Mouse (Mus musculus) forebrain, embryonic 15.5 days (tissue): ENCODE data around the gene Gm10377. TPM values are rescaled to one million over a fixed set of nuclear protein-coding genes. Genes with fewer than 3 reads are reported as not detected.
"Not testable (repeated sequence)": the region's sequence is repeated elsewhere in the genome, so short reads cannot be mapped to it uniquely, and the experiment has no call there.

Experiments
- ATAC-seq: fragments of 200-750 bp; cut with Nextera tagmentation; replicated peaks from 2 replicates; pipeline ENCODE4 v1.8.0; 2017; ENCODE audit warnings: mild to moderate bottlenecking, moderate TSS enrichment, moderate library complexity
- H3K27ac ChIP-seq: fragments of 300-500 bp; sonication (generic); replicated peaks from 2 replicates; pipeline ENCODE4 v1.5.1; 2015; ENCODE audit warnings: mild to moderate bottlenecking, inconsistent platforms
- H3K27me3 ChIP-seq: fragments of 300-500 bp; sonication (generic); 2 replicates; pipeline ENCODE4 v1.6.1; 2015; ENCODE audit warnings: inconsistent platforms
- H3K36me3 ChIP-seq: fragments of 300-500 bp; sonication (generic); 2 replicates; pipeline ENCODE4 v1.6.1; 2015; ENCODE audit warnings: mild to moderate bottlenecking, inconsistent platforms
- H3K4me1 ChIP-seq: fragments of 300-500 bp; sonication (generic); 2 replicates; pipeline ENCODE4 v1.6.1; 2015; ENCODE audit warnings: inconsistent platforms
- H3K4me2 ChIP-seq: fragments of 300-500 bp; sonication (generic); replicated peaks from 2 replicates; pipeline ENCODE4 v1.6.1; 2015; ENCODE audit warnings: mild to moderate bottlenecking, inconsistent platforms
- H3K4me3 ChIP-seq: fragments of 300-500 bp; sonication (generic); 2 replicates; pipeline ENCODE4 v1.5.1; 2015; ENCODE audit warnings: mild to moderate bottlenecking, inconsistent platforms
- H3K9ac ChIP-seq: fragments of 300-500 bp; sonication (generic); replicated peaks from 2 replicates; pipeline ENCODE4 v1.6.1; 2015; ENCODE audit warnings: mild to moderate bottlenecking, inconsistent platforms
- H3K9me3 ChIP-seq: fragments of 300-500 bp; sonication (generic); 2 replicates; pipeline ENCODE4 v1.6.1; 2016; ENCODE audit warnings: inconsistent platforms
- WGBS: fragments of 180-500 bp; shearing (Covaris S2); methylation state at CpG from one replicate; pipeline ENCODE4 v1.1.7; 2015; ENCODE audit warnings: mixed read lengths; 5-methylcytosine and 5-hydroxymethylcytosine counted together
- polyA plus RNA-seq: library from polyadenylated mRNA; unstranded; fragments of >200 nt; fragmentation: Nextera tagmentation; extraction: Ambion mirVana; gene quantifications from 2 replicates; pipeline ENCODE4 v1.2.1, GENCODE M21; 2015

Gm10377 gene
- polyA plus RNA-seq: not detected in 2 replicates

- H3K27ac ChIP-seq, H3K4me1 ChIP-seq, H3K36me3 ChIP-seq, H3K4me2 ChIP-seq, H3K9me3 ChIP-seq, ATAC-seq, H3K4me3 ChIP-seq, H3K9ac ChIP-seq, H3K27me3 ChIP-seq: not testable (repeated sequence)
Observed at GRCm38 (mm10) chr14:42797887-42798286, at the start of gene Gm10377. TSS of gene Gm10377 (minus strand) at chr14:42797987.

- H3K27ac ChIP-seq, H3K27me3 ChIP-seq, H3K4me1 ChIP-seq, H3K9ac ChIP-seq, H3K36me3 ChIP-seq, H3K4me3 ChIP-seq, H3K4me2 ChIP-seq, H3K9me3 ChIP-seq, ATAC-seq: not testable (repeated sequence)
- WGBS: 81% methylated on average over 1 of the region's 1 CpGs
Observed at GRCm38 (mm10) chr14:42768721-42769120, 29.1 kb downstream of the Gm10377 start, which contains the start of gene Gm3015. TSS of gene Gm3015 (minus strand) at chr14:42768821.

Other genes starting within 250 kb of the Gm10377 start
- not detected in 2 replicates for gene Gm17124, start 198.1 kb downstream of the Gm10377 start, polyA plus RNA-seq
- gene Gm3633, start 156.1 kb downstream of the Gm10377 start, polyA plus RNA-seq: not detected in 2 replicates
- not detected in 2 replicates for gene Gm10378, start 142.0 kb downstream of the Gm10377 start, polyA plus RNA-seq
- gene Gm3015, start 29.2 kb downstream of the Gm10377 start, polyA plus RNA-seq: not detected in 2 replicates
- gene Gm21977, start 55.5 kb upstream of the Gm10377 start, polyA plus RNA-seq: not detected in 2 replicates
- not detected in 2 replicates for gene Gm8082, start 195.6 kb upstream of the Gm10377 start, polyA plus RNA-seq
- gene Gm10376, start 217.6 kb upstream of the Gm10377 start, polyA plus RNA-seq: not detected in 2 replicates